Mouse (Mus musculus): ENCODE data around the gene Cpne4. TPM values are rescaled to one million over a fixed set of nuclear protein-coding genes. Genes with fewer than 3 reads are reported as not detected.

Cpne4 gene
- polyA plus RNA-seq, 1 experiment from 2014 or later = 0.06 TPM

GRCm38 (mm10) chr9:104890517-104890916 is 343.4 kb downstream of the Cpne4 start:
- no peak for ATAC-seq (replicated peaks; ENCODE audit: insufficient number of reproducible peaks, insufficient read depth, low FRiP score, low read depth)
- 81% methylated on average over 3 of the region's 3 CpGs for WGBS
- no peaks in the 10 kb centered on the region for H3K27me3 ChIP-seq

DNA sequence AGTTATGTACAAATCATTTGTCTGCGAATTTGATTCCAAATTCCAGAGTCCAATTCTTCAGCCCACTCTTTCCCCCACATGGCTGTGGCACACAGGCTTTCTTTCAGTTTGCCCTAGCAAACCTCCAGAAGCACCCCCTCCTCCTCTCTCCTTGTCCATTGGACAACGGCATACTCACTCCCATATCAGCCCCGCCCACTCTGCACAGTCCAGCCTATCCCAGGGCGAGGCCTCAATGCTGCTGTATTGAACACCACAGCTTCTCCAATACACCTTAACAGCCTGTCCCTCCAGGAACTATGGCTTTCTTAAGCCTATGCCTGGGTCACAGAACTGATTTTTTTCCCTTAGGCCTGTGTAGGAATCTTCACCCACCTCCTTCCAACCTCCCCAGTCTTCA is 348.3 kb downstream of the Cpne4 start:
- no peaks in the 10 kb centered on the region for H3K36me3 ChIP-seq
- no peak overlapping the region for H3K4me2 ChIP-seq
- no peak overlapping the region for H3K27ac ChIP-seq
- ATAC-seq (replicated peaks; ENCODE audit: insufficient number of reproducible peaks, insufficient read depth, low FRiP score, low read depth) = no peak
- no peaks in the 10 kb centered on the region for H3K9me3 ChIP-seq (replicated peaks)
- H3K4me1 ChIP-seq (replicated peaks) = no peaks in the 10 kb centered on the region
- WGBS = 70% methylated on average over 4 of the region's 4 CpGs
- H3K9ac ChIP-seq = no peak overlapping the region
- no peaks in the 10 kb centered on the region for H3K27me3 ChIP-seq
- H3K4me3 ChIP-seq = no peak overlapping the region

More at GRCm38 (mm10) chr9:104890517-104890916, 343.4 kb downstream of the Cpne4 start:
- no peak overlapping the region for H3K9ac ChIP-seq
- no peak overlapping the region for H3K27ac ChIP-seq
- no peaks in the 10 kb centered on the region for H3K4me1 ChIP-seq (replicated peaks)
- no peaks in the 10 kb centered on the region for H3K9me3 ChIP-seq (replicated peaks)
- H3K4me2 ChIP-seq = no peak overlapping the region
- no peak overlapping the region for H3K4me3 ChIP-seq
- no peaks in the 10 kb centered on the region for H3K36me3 ChIP-seq

DNA sequence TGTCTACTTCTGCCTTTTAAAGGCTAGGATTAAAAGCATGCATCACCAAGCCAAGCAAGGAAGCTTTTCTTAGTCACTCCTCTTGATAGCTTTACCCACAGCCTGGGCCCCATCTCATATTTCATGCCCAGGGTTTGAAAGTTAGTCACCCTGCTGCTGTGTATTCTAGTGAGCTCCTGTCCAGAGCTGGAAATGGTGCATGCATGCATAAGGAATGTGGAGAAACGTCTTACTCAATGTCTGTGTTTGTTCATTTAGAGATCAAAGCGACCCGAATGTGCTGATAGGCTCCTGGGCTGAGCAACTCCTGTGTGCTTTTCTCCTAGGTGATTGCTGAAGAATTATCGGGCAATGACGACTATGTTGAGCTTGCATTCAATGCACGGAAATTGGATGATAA is 354.0 kb downstream of the Cpne4 start:
- Histone ChIP-seq H3K4me2 (no peak overlapping the region), H3K9me3 (replicated peaks) (no peaks in the 10 kb centered on the region), H3K4me1 (replicated peaks) (no peaks in the 10 kb centered on the region), H3K27me3 (no peaks in the 10 kb centered on the region), H3K9ac (no peak overlapping the region), H3K27ac (no peak overlapping the region), H3K36me3 (no peaks in the 10 kb centered on the region), H3K4me3 (no peak overlapping the region)
- 42% methylated on average over 6 of the region's 6 CpGs for WGBS
- peak; percentile 47; the same call in 1 of the 2 replicates for ATAC-seq (replicated peaks; ENCODE audit: insufficient number of reproducible peaks, insufficient read depth, low FRiP score, low read depth)

DNA sequence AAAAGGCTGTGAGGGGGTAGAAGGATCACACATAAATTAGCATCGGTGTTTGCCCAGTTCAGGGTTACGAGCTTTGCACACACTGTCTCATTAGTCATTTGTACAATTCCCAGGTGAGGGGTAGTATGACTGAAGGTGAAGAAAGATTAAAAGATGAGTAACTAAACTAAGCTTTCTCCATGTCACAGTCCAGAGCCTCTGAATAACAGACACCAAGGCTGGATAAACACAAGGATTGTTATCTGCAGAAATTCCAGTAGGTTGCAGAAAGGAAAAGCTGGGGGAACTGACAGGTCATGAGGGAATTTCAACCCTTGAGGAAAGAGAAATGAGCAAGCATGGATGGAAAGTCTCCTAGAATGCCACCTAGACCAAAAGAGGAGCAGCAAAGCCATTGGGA is 354.7 kb downstream of the Cpne4 start:
- Histone ChIP-seq H3K9ac (no peak overlapping the region), H3K27ac (no peak overlapping the region), H3K27me3 (no peaks in the 10 kb centered on the region), H3K9me3 (replicated peaks) (no peaks in the 10 kb centered on the region), H3K4me2 (no peak overlapping the region), H3K4me1 (replicated peaks) (no peaks in the 10 kb centered on the region), H3K4me3 (no peak overlapping the region), H3K36me3 (no peaks in the 10 kb centered on the region)
- WGBS = 61% methylated on average over 2 of the region's 2 CpGs
- ATAC-seq (replicated peaks; ENCODE audit: insufficient number of reproducible peaks, insufficient read depth, low FRiP score, low read depth) = no peak

- Histone ChIP-seq H3K27ac (no peak overlapping the region), H3K9ac (no peak overlapping the region), H3K4me3 (no peak overlapping the region), H3K9me3 (replicated peaks) (no peaks in the 10 kb centered on the region), H3K4me1 (replicated peaks) (no peaks in the 10 kb centered on the region), H3K36me3 (no peaks in the 10 kb centered on the region), H3K4me2 (no peak overlapping the region), H3K27me3 (no peaks in the 10 kb centered on the region)
- 53% methylated on average over 2 of the region's 2 CpGs for WGBS
- no peak for ATAC-seq (replicated peaks; ENCODE audit: insufficient number of reproducible peaks, insufficient read depth, low FRiP score, low read depth)
Observed at GRCm38 (mm10) chr9:104912686-104913085, 365.6 kb downstream of the Cpne4 start.

DNA sequence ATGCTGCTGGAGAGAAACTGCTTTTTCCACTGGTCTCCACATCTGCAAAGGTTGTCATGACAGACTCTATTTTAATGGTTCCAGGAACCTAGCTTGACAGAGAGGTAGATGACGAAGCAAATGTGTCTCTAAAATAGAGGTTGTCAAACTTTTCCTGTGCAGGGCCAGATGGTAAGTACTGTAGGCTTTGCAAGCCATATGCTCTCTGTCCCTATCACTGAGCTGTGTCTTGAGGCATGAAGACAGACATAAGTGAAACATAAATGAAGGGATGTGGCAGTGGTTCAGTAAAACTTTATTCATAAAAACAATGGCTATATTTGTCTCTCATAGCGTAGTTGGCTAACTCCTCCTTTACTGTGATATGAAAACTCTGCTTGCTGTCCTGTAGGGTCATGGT is 366.2 kb downstream of the Cpne4 start:
- Histone ChIP-seq H3K9me3 (replicated peaks) (no peaks in the 10 kb centered on the region), H3K4me3 (no peak overlapping the region), H3K27me3 (no peaks in the 10 kb centered on the region), H3K36me3 (no peaks in the 10 kb centered on the region), H3K4me2 (no peak overlapping the region), H3K27ac (no peak overlapping the region), H3K9ac (no peak overlapping the region), H3K4me1 (replicated peaks) (no peaks in the 10 kb centered on the region)
- 70% methylated on average over 2 of the region's 2 CpGs for WGBS
- no peak for ATAC-seq (replicated peaks; ENCODE audit: insufficient number of reproducible peaks, insufficient read depth, low FRiP score, low read depth)

- Histone ChIP-seq H3K9ac (no peak overlapping the region), H3K9me3 (replicated peaks) (no peaks in the 10 kb centered on the region), H3K4me3 (no peak overlapping the region), H3K36me3 (no peaks in the 10 kb centered on the region), H3K27ac (no peak overlapping the region), H3K4me2 (no peak overlapping the region), H3K4me1 (replicated peaks) (no peaks in the 10 kb centered on the region), H3K27me3 (no peaks in the 10 kb centered on the region)
- ATAC-seq (replicated peaks; ENCODE audit: insufficient number of reproducible peaks, insufficient read depth, low FRiP score, low read depth) = no peak
- 73% methylated on average over 4 of the region's 4 CpGs for WGBS
Observed at GRCm38 (mm10) chr9:104921197-104921596, 374.1 kb downstream of the Cpne4 start.

GRCm38 (mm10) chr9:104922051-104922450 is 375.0 kb downstream of the Cpne4 start:
- Histone ChIP-seq H3K27me3 (no peaks in the 10 kb centered on the region), H3K4me1 (replicated peaks) (no peaks in the 10 kb centered on the region), H3K4me2 (no peak overlapping the region), H3K9ac (no peak overlapping the region), H3K27ac (no peak overlapping the region), H3K36me3 (no peaks in the 10 kb centered on the region), H3K4me3 (no peak overlapping the region), H3K9me3 (replicated peaks) (no peaks in the 10 kb centered on the region)
- WGBS = 62% methylated on average over 2 of the region's 2 CpGs
- no peak for ATAC-seq (replicated peaks; ENCODE audit: insufficient number of reproducible peaks, insufficient read depth, low FRiP score, low read depth)

DNA sequence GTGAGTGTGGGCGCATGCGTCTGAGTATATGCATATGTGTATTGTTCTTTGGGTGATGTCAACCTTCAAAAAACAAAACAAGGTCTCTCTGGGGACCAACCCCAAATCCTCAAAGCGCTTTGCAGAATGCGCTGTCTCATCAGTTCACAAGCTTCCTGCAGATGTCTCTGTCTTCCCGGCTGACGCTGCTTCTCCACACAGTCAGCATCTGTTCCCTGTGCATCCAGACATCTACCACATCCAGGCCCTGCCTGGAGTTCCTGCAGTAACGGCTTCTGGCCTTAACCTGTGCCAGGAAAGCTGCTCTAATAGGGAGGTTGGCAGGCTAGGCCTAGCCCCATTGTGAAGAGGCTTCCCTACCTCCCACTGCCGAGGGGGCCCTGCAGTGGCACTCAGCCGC is 381.7 kb downstream of the Cpne4 start:
- no peak overlapping the region for H3K9ac ChIP-seq
- no peak for ATAC-seq (replicated peaks; ENCODE audit: insufficient number of reproducible peaks, insufficient read depth, low FRiP score, low read depth)
- no peak overlapping the region for H3K27ac ChIP-seq
- 69% methylated on average over 9 of the region's 9 CpGs for WGBS
- H3K4me2 ChIP-seq = no peak overlapping the region
- H3K4me3 ChIP-seq = no peak overlapping the region
- H3K36me3 ChIP-seq = no peaks in the 10 kb centered on the region
- no peaks in the 10 kb centered on the region for H3K4me1 ChIP-seq (replicated peaks)
- H3K27me3 ChIP-seq = no peaks in the 10 kb centered on the region
- H3K9me3 ChIP-seq (replicated peaks) = no peaks in the 10 kb centered on the region

- WGBS = 75% methylated on average over 4 of the region's 4 CpGs
- ATAC-seq (replicated peaks; ENCODE audit: insufficient number of reproducible peaks, insufficient read depth, low FRiP score, low read depth) = no peak
- no peak overlapping the region for H3K4me2 ChIP-seq
Observed at GRCm38 (mm10) chr9:104940389-104940788, 393.3 kb downstream of the Cpne4 start.

DNA sequence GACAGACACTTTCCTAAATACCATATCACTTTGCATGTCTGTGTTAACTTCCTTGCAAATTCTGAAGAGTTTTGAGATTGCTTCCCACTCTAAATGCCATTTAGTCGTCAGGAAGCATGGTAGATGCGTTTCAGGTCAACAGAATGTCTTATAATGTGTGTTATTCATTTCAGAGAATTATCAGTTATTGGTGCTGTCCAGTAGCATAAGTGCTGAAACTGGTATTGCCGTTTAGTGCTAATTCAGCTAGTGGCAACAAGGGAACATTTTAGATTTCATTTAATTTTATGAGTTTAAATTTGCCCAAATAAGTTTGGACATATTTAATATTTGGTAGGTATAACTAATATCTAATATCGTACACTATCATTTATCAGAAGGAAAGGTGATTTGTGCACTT is 403.5 kb downstream of the Cpne4 start:
- Histone ChIP-seq H3K27ac (no peak overlapping the region), H3K27me3 (no peaks in the 10 kb centered on the region), H3K9me3 (replicated peaks) (no peaks in the 10 kb centered on the region), H3K4me1 (replicated peaks) (no peaks in the 10 kb centered on the region), H3K4me2 (no peak overlapping the region), H3K9ac (no peak overlapping the region), H3K36me3 (no peaks in the 10 kb centered on the region), H3K4me3 (no peak overlapping the region)
- 66% methylated on average over 4 of the region's 4 CpGs for WGBS
- ATAC-seq (replicated peaks; ENCODE audit: insufficient number of reproducible peaks, insufficient read depth, low FRiP score, low read depth) = no peak

More at GRCm38 (mm10) chr9:104940389-104940788, 393.3 kb downstream of the Cpne4 start:
- H3K4me1 ChIP-seq (replicated peaks) = no peaks in the 10 kb centered on the region
- H3K9me3 ChIP-seq (replicated peaks) = no peaks in the 10 kb centered on the region
- no peaks in the 10 kb centered on the region for H3K36me3 ChIP-seq
- no peak overlapping the region for H3K9ac ChIP-seq
- H3K27ac ChIP-seq = no peak overlapping the region
- no peak overlapping the region for H3K4me3 ChIP-seq
- H3K27me3 ChIP-seq = no peaks in the 10 kb centered on the region

DNA sequence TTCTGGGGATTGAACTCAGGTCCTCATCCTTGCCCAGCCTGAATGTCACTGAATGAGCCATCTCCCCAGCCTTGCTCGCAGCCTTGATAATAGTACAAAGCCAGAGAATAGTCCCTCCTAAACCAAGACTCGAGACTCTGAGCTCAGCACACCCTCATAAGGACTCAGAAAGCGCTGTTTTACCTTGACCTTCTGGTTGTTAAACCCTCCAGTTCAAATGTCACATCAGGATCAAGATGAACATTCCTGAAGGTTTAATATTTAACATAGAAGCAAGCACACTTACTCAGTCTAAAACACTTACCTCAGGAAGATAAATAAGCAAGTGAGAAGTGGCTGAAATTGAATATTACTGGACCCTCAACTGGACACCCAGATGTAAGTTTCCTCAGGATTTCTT is 405.1 kb downstream of the Cpne4 start:
- Histone ChIP-seq H3K4me2 (no peak overlapping the region), H3K36me3 (no peaks in the 10 kb centered on the region), H3K4me3 (no peak overlapping the region), H3K27ac (no peak overlapping the region), H3K9me3 (replicated peaks) (no peaks in the 10 kb centered on the region), H3K4me1 (replicated peaks) (no peaks in the 10 kb centered on the region), H3K27me3 (no peaks in the 10 kb centered on the region), H3K9ac (no peak overlapping the region)
- no peak for ATAC-seq (replicated peaks; ENCODE audit: insufficient number of reproducible peaks, insufficient read depth, low FRiP score, low read depth)
- 59% methylated on average over 3 of the region's 3 CpGs for WGBS

Measured in heart, embryonic 15.5 days (tissue).